Comparison of ENCODE assay signal across 8 mouse cellular contexts in genomic region chr13:10653376-10654085, GRCm38 (mm10).
A peak's percentile ranks its signal among the peaks of the same experiment; 100 is the strongest.
DNase-seq lines count a peak whose midpoint lies in the region; TF ChIP-seq lines count a peak whose summit lies in the region.

No protein-coding gene starts in this region.

- no peaks in the 10 kb centered on the region for H3K36me3 ChIP-seq in myocyte (ENCODE audit: control insufficient read depth, insufficient read depth)

- TF ChIP-seq POLR2A in myocyte (IDR thresholded peaks at IDR 0.05; ENCODE audit: insufficient read length, low read depth), result no peak

- DNase-seq in adrenal gland, postnatal 25 days, result peak; percentile 17
- DNase-seq in adrenal gland, adult 18-20 months (ENCODE audit: low spot score in 2 of 2), result no peak
- DNase-seq in retina, postnatal 1 day, result peak; percentile 28
- DNase-seq in retina, embryonic 14.5 days (ENCODE audit: low spot score), result no peak
- DNase-seq in layer of hippocampus, adult 2 months (ENCODE audit: low spot score in 2 of 2), result peak; percentile 68 to 82
- no peak for DNase-seq in B cell, adult 2 months
- DNase-seq in spleen, postnatal 4 days (ENCODE audit: low spot score in 2 of 2), result no peak

- H3K79me2 ChIP-seq in myocyte (ENCODE audit: control insufficient read depth, insufficient read depth), result no peaks in the 10 kb centered on the region

- no peak overlapping the region for H3K4me3 ChIP-seq in layer of hippocampus, adult 2 months
- H3K4me3 ChIP-seq in myocyte, result no peak overlapping the region

- peak overlapping the region; percentile 62 for H3K27ac ChIP-seq in layer of hippocampus, adult 2 months

- no peaks in the 10 kb centered on the region for H3K27me3 ChIP-seq in myocyte (ENCODE audit: control insufficient read depth, insufficient read depth, insufficient read length)

- TF ChIP-seq CTCF in layer of hippocampus, adult 2 months (conservative IDR thresholded peaks at IDR 0.05), result no peak

- peak overlapping the region; percentile 68 for H3K4me2 ChIP-seq in myocyte (ENCODE audit: low read depth)

- no peak overlapping the region for H3ac ChIP-seq in myocyte (ENCODE audit: control insufficient read depth, insufficient read length)

TF ChIP-seq in myocyte, 11 proteins besides CTCF, POLR2A, EP300 and RAD21:
- TF ChIP-seq MYOD1 (IDR thresholded peaks at IDR 0.05; ENCODE audit: control insufficient read depth in 1 of 3, insufficient read length in 2 of 3, low read depth in 2 of 3), result peak in 1 of 3 experiments; percentile 30
- no peak for TF ChIP-seq MAX (IDR thresholded peaks at IDR 0.05; ENCODE audit: low read depth)
TF ChIP-seq in myocyte: peak in this region for 1.

Comparison
In these comparisons a context has a peak if more than half of its experiments do, and no peak if none do; other contexts are left out.
1. DNase-seq: peak in adrenal gland, postnatal 25 days (single experiment), retina, postnatal 1 day (single experiment) and layer of hippocampus, adult 2 months (2 of 2); none in adrenal gland, adult 18-20 months (0 of 2), retina, embryonic 14.5 days (single experiment), B cell, adult 2 months (0 of 2) and spleen, postnatal 4 days (0 of 2).